Mouse (Mus musculus): ENCODE results near the gene Gm20388. TPM values are rescaled to one million over a fixed set of nuclear protein-coding genes. Genes with fewer than 3 reads are reported as not detected.
A peak's percentile ranks its signal among the peaks of the same experiment; 100 is the strongest.

Gene Gm20388
- polyA plus RNA-seq, 1 experiment from 2014 or later: not detected

- Histone ChIP-seq H3K27me3 (no peaks in the 10 kb centered on the region), H3K4me2 (replicated peaks) (no peak overlapping the region), H3K9me3 (no peaks in the 10 kb centered on the region), H3K4me3 (no peak overlapping the region), H3K27ac (replicated peaks) (no peak overlapping the region), H3K9ac (replicated peaks) (no peak overlapping the region), H3K4me1 (no peaks in the 10 kb centered on the region), H3K36me3 (no peaks in the 10 kb centered on the region)
- ATAC-seq (replicated peaks): no peak
- WGBS: 79% methylated on average over 12 of the region's 12 CpGs
These were observed 61.9 kb downstream of the Gm20388 start for GRCm38 (mm10) chr8:119972558-119972957.

GRCm38 (mm10) chr8:119978770-119979381, 68.2 kb downstream of the Gm20388 start:
- H3K4me2 ChIP-seq (replicated peaks): no peak overlapping the region
- ATAC-seq (replicated peaks): no peak
- H3K27me3 ChIP-seq: no peaks in the 10 kb centered on the region
- H3K4me3 ChIP-seq: no peak overlapping the region
- H3K36me3 ChIP-seq: no peaks in the 10 kb centered on the region
- WGBS: 73% methylated on average over 11 of the region's 11 CpGs
- H3K27ac ChIP-seq (replicated peaks): no peak overlapping the region
- H3K9me3 ChIP-seq: no peaks in the 10 kb centered on the region
- no peaks in the 10 kb centered on the region for H3K4me1 ChIP-seq
- no peak overlapping the region for H3K9ac ChIP-seq (replicated peaks)

GRCm38 (mm10) chr8:119981253-119981652, 70.6 kb downstream of the Gm20388 start:
- Histone ChIP-seq H3K27me3 (no peaks in the 10 kb centered on the region), H3K4me1 (no peaks in the 10 kb centered on the region), H3K4me3 (no peak overlapping the region), H3K4me2 (replicated peaks) (no peak overlapping the region), H3K9me3 (no peaks in the 10 kb centered on the region), H3K36me3 (no peaks in the 10 kb centered on the region), H3K27ac (replicated peaks) (no peak overlapping the region), H3K9ac (replicated peaks) (no peak overlapping the region)
- no peak for ATAC-seq (replicated peaks)
- WGBS: 72% methylated on average over 4 of the region's 4 CpGs

- no peak for ATAC-seq (replicated peaks)
- H3K27ac ChIP-seq (replicated peaks): no peak overlapping the region
- no peaks in the 10 kb centered on the region for H3K36me3 ChIP-seq
- no peaks in the 10 kb centered on the region for H3K9me3 ChIP-seq
- H3K9ac ChIP-seq (replicated peaks): no peak overlapping the region
- no peaks in the 10 kb centered on the region for H3K4me1 ChIP-seq
- no peak overlapping the region for H3K4me2 ChIP-seq (replicated peaks)
- no peak overlapping the region for H3K4me3 ChIP-seq
- no peaks in the 10 kb centered on the region for H3K27me3 ChIP-seq
These were observed 73.4 kb downstream of the Gm20388 start for GRCm38 (mm10) chr8:119984085-119984484.

- Histone ChIP-seq H3K4me2 (replicated peaks) (no peak overlapping the region), H3K9me3 (no peaks in the 10 kb centered on the region), H3K9ac (replicated peaks) (no peak overlapping the region), H3K4me1 (no peaks in the 10 kb centered on the region), H3K27ac (replicated peaks) (no peak overlapping the region), H3K4me3 (no peak overlapping the region), H3K27me3 (peaks cover 2% of the 10 kb centered on the region; the same call in 1 of the 2 replicates), H3K36me3 (no peaks in the 10 kb centered on the region)
- ATAC-seq (replicated peaks): no peak
- 77% methylated on average over 5 of the region's 5 CpGs for WGBS
These were observed 75.5 kb downstream of the Gm20388 start for GRCm38 (mm10) chr8:119986174-119986573.

- peaks cover 13% of the 10 kb centered on the region for H3K27me3 ChIP-seq
- WGBS: 71% methylated on average over 15 of the region's 15 CpGs
These were observed 77.4 kb downstream of the Gm20388 start for GRCm38 (mm10) chr8:119988087-119988486.

GRCm38 (mm10) chr8:119992249-119992648, 81.6 kb downstream of the Gm20388 start, which contains the start of gene Crispld2:
Crispld2 (plus strand) TSS chr8:119992438.
- WGBS: under 1% methylated on average over 25 of the region's 25 CpGs
- Histone ChIP-seq H3K27me3 (peaks cover 25% of the 10 kb centered on the region), H3K4me2 (replicated peaks) (peak within 1 kb of the TSS; percentile 64), H3K9me3 (no peaks in the 10 kb centered on the region), H3K4me3 (peak within 1 kb of the TSS; percentile 41), H3K4me1 (peaks cover 7% of the 10 kb centered on the region), H3K36me3 (no peaks in the 10 kb centered on the region), H3K27ac (replicated peaks) (no peak within 1 kb of the TSS), H3K9ac (replicated peaks) (peak within 1 kb of the TSS; percentile 32; the same call in 1 of the 2 replicates)
- peak; percentile 93 for ATAC-seq (replicated peaks)

More at GRCm38 (mm10) chr8:119988087-119988486, 77.4 kb downstream of the Gm20388 start:
- H3K36me3 ChIP-seq: no peaks in the 10 kb centered on the region
- no peak overlapping the region for H3K27ac ChIP-seq (replicated peaks)
- ATAC-seq (replicated peaks): no peak
- H3K9ac ChIP-seq (replicated peaks): no peak overlapping the region
- peaks cover 7% of the 10 kb centered on the region for H3K4me1 ChIP-seq
- H3K9me3 ChIP-seq: no peaks in the 10 kb centered on the region
- H3K4me2 ChIP-seq (replicated peaks): no peak overlapping the region
- no peak overlapping the region for H3K4me3 ChIP-seq

GRCm38 (mm10) chr8:119994114-119994513, 83.5 kb downstream of the Gm20388 start:
- Histone ChIP-seq H3K27me3 (peaks cover 25% of the 10 kb centered on the region), H3K36me3 (no peaks in the 10 kb centered on the region), H3K4me1 (peaks cover 7% of the 10 kb centered on the region), H3K9ac (replicated peaks) (no peak overlapping the region), H3K27ac (replicated peaks) (no peak overlapping the region), H3K4me2 (replicated peaks) (no peak overlapping the region), H3K4me3 (no peak overlapping the region), H3K9me3 (no peaks in the 10 kb centered on the region)
- ATAC-seq (replicated peaks): no peak
- 85% methylated on average over 7 of the region's 7 CpGs for WGBS

- no peak overlapping the region for H3K9ac ChIP-seq (replicated peaks)
- H3K27me3 ChIP-seq: peaks cover 25% of the 10 kb centered on the region
- no peak overlapping the region for H3K4me2 ChIP-seq (replicated peaks)
- no peaks in the 10 kb centered on the region for H3K9me3 ChIP-seq
- no peak overlapping the region for H3K27ac ChIP-seq (replicated peaks)
- ATAC-seq (replicated peaks): no peak
- 74% methylated on average over 6 of the region's 6 CpGs for WGBS
- H3K4me1 ChIP-seq: peaks cover 7% of the 10 kb centered on the region
- H3K4me3 ChIP-seq: no peak overlapping the region
- no peaks in the 10 kb centered on the region for H3K36me3 ChIP-seq
These were observed 83.9 kb downstream of the Gm20388 start for GRCm38 (mm10) chr8:119994556-119994955.

- no peaks in the 10 kb centered on the region for H3K36me3 ChIP-seq
- no peak for ATAC-seq (replicated peaks)
- H3K4me2 ChIP-seq (replicated peaks): no peak overlapping the region
- 89% methylated on average over 4 of the region's 4 CpGs for WGBS
- H3K4me1 ChIP-seq: peaks cover 7% of the 10 kb centered on the region
- H3K27ac ChIP-seq (replicated peaks): no peak overlapping the region
- no peak overlapping the region for H3K4me3 ChIP-seq
- H3K27me3 ChIP-seq: peaks cover 19% of the 10 kb centered on the region
- no peak overlapping the region for H3K9ac ChIP-seq (replicated peaks)
- no peaks in the 10 kb centered on the region for H3K9me3 ChIP-seq
These were observed 86.6 kb downstream of the Gm20388 start for GRCm38 (mm10) chr8:119997266-119997665.

GRCm38 (mm10) chr8:120000461-120000860, 89.8 kb downstream of the Gm20388 start:
- WGBS: 71% methylated on average over 8 of the region's 8 CpGs
- H3K4me3 ChIP-seq: no peak overlapping the region
- no peak for ATAC-seq (replicated peaks)
- H3K9me3 ChIP-seq: no peaks in the 10 kb centered on the region
- no peak overlapping the region for H3K4me2 ChIP-seq (replicated peaks)
- H3K27me3 ChIP-seq: no peaks in the 10 kb centered on the region
- no peak overlapping the region for H3K27ac ChIP-seq (replicated peaks)
- H3K4me1 ChIP-seq: no peaks in the 10 kb centered on the region
- H3K36me3 ChIP-seq: no peaks in the 10 kb centered on the region
- no peak overlapping the region for H3K9ac ChIP-seq (replicated peaks)

GRCm38 (mm10) chr8:120001712-120002111, 91.1 kb downstream of the Gm20388 start:
- no peaks in the 10 kb centered on the region for H3K27me3 ChIP-seq
- no peak for ATAC-seq (replicated peaks)
- H3K27ac ChIP-seq (replicated peaks): no peak overlapping the region
- no peaks in the 10 kb centered on the region for H3K9me3 ChIP-seq
- no peak overlapping the region for H3K4me2 ChIP-seq (replicated peaks)
- 66% methylated on average over 7 of the region's 7 CpGs for WGBS
- no peaks in the 10 kb centered on the region for H3K36me3 ChIP-seq
- H3K9ac ChIP-seq (replicated peaks): no peak overlapping the region
- no peaks in the 10 kb centered on the region for H3K4me1 ChIP-seq
- no peak overlapping the region for H3K4me3 ChIP-seq

GRCm38 (mm10) chr8:120002348-120002747, 91.7 kb downstream of the Gm20388 start:
- no peaks in the 10 kb centered on the region for H3K36me3 ChIP-seq
- H3K9me3 ChIP-seq: no peaks in the 10 kb centered on the region
- H3K4me2 ChIP-seq (replicated peaks): no peak overlapping the region
- 61% methylated on average over 9 of the region's 9 CpGs for WGBS
- no peak overlapping the region for H3K27ac ChIP-seq (replicated peaks)
- H3K4me3 ChIP-seq: no peak overlapping the region
- ATAC-seq (replicated peaks): no peak
- no peaks in the 10 kb centered on the region for H3K27me3 ChIP-seq
- no peaks in the 10 kb centered on the region for H3K4me1 ChIP-seq
- no peak overlapping the region for H3K9ac ChIP-seq (replicated peaks)

Measured in forebrain, embryonic 15.5 days (tissue).